Mouse (Mus musculus): ENCODE measurements around the gene Mdga1.

Gene Mdga1

GRCm38 (mm10) chr17:29841781-29842690, 127.9 kb downstream of the Mdga1 start:
- no peak for DNase-seq

- DNase-seq = no peak
Observed at GRCm38 (mm10) chr17:29838029-29838428, 131.9 kb downstream of the Mdga1 start.

DNA sequence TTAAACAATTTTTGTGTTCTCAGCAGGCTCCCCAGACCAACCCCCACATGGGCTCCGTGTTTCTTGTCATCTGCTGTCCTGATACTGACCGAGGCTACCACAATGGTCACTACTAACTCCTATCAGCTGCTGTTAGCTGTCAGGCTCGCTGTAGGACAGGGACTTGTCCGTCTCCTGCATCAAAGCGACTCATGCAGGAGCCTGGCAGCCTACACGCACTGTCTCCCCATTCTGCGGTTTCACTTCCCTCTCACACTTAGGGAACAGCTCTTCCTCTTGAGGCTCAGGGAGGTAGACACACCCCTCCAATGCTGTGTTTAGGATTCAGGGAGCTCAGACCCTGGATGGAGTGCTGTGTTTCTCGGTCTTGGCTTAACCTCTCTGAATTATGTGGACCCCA, 132.4 kb downstream of the Mdga1 start:
- DNase-seq = no peak

GRCm38 (mm10) chr17:29834768-29835167, 135.1 kb downstream of the Mdga1 start:
- DNase-seq = peak; percentile 92

GRCm38 (mm10) chr17:29834333-29834732, 135.6 kb downstream of the Mdga1 start:
- no peak for DNase-seq

GRCm38 (mm10) chr17:29831696-29832095, 138.2 kb downstream of the Mdga1 start:
- DNase-seq = no peak

GRCm38 (mm10) chr17:29829136-29829535, 140.8 kb downstream of the Mdga1 start:
- no peak for DNase-seq

DNA sequence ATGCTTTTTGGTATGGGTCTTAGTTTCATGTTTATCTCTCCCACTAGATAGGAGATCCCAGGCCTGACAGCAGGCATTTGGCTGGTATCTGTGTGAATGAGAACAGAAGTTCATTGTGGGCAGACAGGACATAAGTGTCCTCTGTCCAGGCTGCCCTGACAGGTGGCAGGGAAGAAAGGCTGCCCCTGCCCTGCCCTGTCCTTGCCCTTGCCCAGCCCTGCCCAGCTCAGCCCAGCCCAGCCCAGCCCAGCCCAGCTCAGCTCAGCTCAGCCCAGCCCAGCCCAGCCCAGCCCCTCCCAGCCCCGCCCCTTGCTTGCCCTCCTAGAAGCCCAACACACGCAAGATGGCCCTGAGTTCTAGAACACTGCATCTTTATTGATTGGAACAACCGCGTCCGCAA, 142.3 kb downstream of the Mdga1 start:
- DNase-seq = no peak

GRCm38 (mm10) chr17:29824512-29825120, 145.3 kb downstream of the Mdga1 start:
- DNase-seq = no peak

DNA sequence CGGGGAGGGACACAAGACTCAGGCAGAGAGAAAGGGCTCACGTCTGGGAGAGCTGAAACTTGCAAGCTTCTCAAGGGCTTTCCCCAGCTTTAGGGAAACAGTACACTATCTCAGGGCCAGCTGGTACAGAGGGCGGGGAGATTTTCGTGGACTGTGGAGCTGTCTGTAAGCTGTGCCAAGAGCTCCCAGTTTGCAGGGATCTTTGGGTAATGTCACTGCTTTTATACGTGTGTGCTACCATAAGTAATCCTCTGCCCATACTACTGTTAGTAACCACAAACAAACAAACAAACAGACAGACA, 145.7 kb downstream of the Mdga1 start:
- DNase-seq = no peak

- DNase-seq = peak; percentile 85
Observed at GRCm38 (mm10) chr17:29823439-29824207, 146.3 kb downstream of the Mdga1 start.

DNA sequence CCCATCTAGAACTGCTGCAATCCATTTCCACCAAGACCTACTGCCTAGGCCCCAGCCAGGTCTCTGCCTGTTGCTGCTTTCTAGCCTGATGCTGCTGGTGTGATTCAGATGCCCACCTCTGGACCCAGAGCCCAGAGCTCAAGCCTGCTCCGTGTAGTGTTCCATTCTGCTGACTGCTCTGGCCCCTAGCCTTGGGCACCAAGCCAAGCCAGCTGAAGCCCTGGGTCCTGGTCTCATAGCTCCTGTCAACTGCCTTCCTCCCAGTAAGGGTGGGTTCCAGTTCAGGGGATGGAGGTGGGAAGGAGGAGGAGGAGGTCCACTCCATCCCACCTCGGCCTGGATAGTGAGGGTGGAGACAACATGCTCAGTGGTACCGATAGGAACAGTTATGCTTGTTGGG, 150.3 kb downstream of the Mdga1 start:
- DNase-seq = no peak

DNA sequence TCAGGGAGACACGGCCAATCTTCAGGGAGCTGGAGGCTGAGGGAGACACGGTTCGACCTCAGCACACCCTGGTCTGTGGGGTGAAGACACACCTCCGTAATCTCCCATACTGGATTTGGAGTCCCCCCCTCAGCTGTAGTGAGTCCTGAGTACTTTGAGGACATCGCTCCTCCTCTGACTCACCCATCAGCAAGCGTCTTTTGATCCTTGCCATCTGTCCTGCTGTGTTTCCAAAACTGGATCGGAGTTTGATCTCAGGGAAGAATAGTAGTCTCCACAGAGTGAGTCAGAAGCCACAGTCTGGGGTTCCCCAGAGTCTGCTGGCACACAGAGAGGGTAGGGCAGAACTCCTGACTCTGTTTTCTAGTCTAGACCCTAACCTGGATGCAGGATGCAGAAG, 150.9 kb downstream of the Mdga1 start:
- DNase-seq = no peak

- no peak for DNase-seq
Observed at GRCm38 (mm10) chr17:29818264-29818945, 151.5 kb downstream of the Mdga1 start.

- DNase-seq = no peak
Observed at GRCm38 (mm10) chr17:29814758-29815157, 155.1 kb downstream of the Mdga1 start.

DNA sequence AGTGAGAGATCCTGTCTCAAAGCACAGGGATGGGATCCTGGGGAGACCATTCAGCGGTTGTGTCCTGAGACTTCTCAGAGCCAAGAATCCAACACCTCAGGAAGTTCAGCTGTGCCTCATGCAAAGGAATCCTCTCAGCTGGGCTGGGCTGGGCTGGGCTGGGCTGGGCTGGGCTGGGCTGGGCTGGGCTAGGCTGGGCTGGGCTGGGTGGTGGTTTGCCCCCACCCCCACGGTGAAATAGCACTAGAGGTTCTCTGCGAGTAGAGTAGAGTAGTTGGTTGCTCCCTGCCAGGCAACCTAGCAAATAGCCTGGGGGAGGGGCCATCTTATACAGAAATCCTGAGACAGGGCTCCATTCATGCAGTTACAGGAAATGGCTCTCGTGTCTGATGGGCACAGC, 156.6 kb downstream of the Mdga1 start:
- no peak for DNase-seq

DNA sequence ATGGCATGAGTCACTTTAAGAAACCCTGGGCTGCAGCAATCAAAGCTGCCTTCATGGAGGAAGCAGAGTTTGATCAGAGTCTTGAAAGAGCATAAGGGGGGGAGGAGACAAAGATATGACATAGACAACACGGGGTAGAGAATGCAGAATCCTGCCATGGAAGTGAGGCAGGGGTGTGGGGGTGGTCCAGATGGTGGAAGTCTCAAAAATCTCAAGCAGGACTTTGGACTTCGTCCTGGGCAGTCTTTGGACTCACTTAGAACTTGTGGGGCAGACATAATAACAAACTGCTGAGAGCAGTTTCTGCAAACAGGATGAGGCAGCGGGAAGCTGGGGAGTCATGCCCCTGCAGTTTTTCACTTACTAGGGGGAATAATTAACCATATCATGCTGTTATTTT, 166.3 kb downstream of the Mdga1 start:
- no peak for DNase-seq

- DNase-seq = peak; percentile 58
Observed at GRCm38 (mm10) chr17:29801358-29801757, 168.5 kb downstream of the Mdga1 start.

DNA sequence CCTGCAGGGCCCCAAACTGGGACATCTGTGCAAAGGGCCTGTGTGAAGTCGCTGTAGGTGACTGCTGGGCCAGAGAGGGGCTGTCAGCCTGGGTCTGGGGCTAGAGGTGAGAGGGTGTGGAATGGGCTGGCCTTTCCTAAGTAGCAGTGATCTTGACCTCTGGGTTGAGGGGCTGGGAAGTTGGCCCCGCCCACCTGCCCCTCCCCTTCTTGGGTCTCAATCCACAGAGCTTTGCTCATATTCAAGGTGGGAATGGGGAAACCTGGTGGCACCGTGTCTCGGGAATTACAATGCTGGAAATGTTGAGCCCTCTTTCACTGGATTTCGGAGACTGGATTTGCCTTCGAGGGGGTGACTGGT, 169.8 kb downstream of the Mdga1 start:
- no peak for DNase-seq

DNA sequence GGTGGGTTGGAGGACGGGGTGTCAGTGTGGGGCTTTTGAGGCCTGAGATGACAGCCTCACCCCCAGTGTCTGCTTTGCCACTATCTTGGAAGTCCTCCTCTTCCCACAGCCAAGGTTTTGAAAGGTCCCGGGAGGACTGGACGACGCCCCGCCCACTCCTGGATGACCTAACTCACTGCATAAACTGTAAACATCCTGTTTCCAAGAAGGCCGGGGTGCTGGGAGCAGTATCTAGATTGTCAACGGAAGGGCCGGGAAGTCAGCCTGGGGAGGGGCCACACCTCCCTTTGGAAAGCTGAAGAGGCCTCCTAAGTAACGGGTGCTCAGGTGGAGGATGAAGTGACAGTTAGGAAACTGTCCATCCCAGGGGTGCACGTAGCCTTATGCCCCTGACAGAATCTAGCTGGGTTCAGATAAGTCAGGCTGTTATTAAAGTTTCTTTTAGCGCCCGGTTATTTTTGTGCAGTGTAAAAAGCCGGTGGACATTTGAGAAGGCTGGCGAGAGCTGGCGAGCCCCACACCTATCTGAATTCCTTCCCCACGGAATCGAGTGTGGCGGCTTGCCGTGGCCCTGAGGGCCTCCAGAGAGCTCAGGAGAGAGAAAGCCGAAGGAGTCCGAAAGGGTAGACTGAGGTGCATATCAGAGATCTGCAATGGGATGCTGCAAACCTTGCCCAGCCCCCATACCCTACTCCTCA, 170.3 kb downstream of the Mdga1 start:
- DNase-seq = no peak

GRCm38 (mm10) chr17:29798151-29798550, 171.7 kb downstream of the Mdga1 start:
- no peak for DNase-seq

GRCm38 (mm10) chr17:29796787-29797186, 173.1 kb downstream of the Mdga1 start:
- no peak for DNase-seq

DNA sequence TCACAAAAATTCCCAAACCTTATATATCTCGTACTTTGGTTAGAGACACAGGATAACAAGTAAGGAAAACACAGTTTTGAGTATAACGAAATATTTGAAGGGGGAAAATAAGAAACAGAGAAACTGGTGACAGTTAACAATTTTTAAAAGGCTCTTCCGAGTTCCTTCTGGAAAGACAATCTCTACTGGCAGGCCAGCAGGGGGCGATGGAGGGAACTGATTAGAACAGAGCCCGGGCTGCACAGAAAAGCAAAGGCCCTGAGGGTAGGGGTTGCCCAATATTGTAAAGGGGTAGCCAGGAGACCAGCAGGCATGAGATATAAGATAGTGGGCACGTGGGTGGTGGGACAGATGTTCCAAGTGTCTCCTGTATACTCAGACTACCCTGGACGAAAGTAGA, 173.8 kb downstream of the Mdga1 start:
- DNase-seq = peak; percentile 61

Measured in cerebellum, adult 11-12 months (tissue).